Mouse (Mus musculus) ES-Bruce4 (cell line): Measurements from ENCODE around the gene Mgat3. TPM values are rescaled to one million over a fixed set of nuclear protein-coding genes. Genes with fewer than 3 reads are reported as not detected.

Source experiments
- H3K27ac ChIP-seq: 2 replicates; pipeline ENCODE4 v1.5.1; 2012; ENCODE audit warnings: low read length, inconsistent platforms; ENCODE audit not compliant: insufficient read depth
- H3K27me3 ChIP-seq: 2 replicates; pipeline ENCODE4 v1.6.1; 2012; ENCODE audit warnings: mild to moderate bottlenecking, low read length, inconsistent platforms; ENCODE audit not compliant: control insufficient read depth, poor library complexity, insufficient read depth, severe bottlenecking
- H3K36me3 ChIP-seq: 2 replicates; pipeline ENCODE4 v1.6.1; 2012; ENCODE audit warnings: inconsistent platforms, mild to moderate bottlenecking, low read length, moderate library complexity; ENCODE audit not compliant: control insufficient read depth, poor library complexity, insufficient read depth, severe bottlenecking
- H3K4me1 ChIP-seq: one replicate; pipeline ENCODE4 v1.8.1; 2011; ENCODE audit warnings: low read length; ENCODE audit not compliant: control insufficient read depth, insufficient read depth
- H3K4me3 ChIP-seq: 2 replicates; pipeline ENCODE4 v1.5.1; 2011; ENCODE audit warnings: low read depth, mild to moderate bottlenecking, low read length
- H3K9ac ChIP-seq: 2 replicates; pipeline ENCODE4 v1.6.1; 2012; ENCODE audit warnings: low read depth, mild to moderate bottlenecking, inconsistent platforms; ENCODE audit not compliant: poor library complexity, severe bottlenecking
- H3K9me3 ChIP-seq: replicated peaks from 2 replicates; pipeline ENCODE4 v1.6.1; 2012; ENCODE audit warnings: mild to moderate bottlenecking, low read length, inconsistent platforms; ENCODE audit not compliant: control insufficient read depth, poor library complexity, insufficient read depth, severe bottlenecking
- CTCF ChIP-seq: IDR thresholded peaks from one replicate; pipeline ENCODE4 v1.8.1; 2011; ENCODE audit warnings: low read depth, low read length
- EP300 ChIP-seq: IDR thresholded peaks from 2 replicates; pipeline ENCODE4 v1.6.1; 2011; ENCODE audit warnings: low read depth, low read length; ENCODE audit not compliant: insufficient read depth
- POLR2A ChIP-seq: IDR thresholded peaks from one replicate; pipeline ENCODE4 v1.8.1; 2011; ENCODE audit warnings: low read length; ENCODE audit not compliant: insufficient read depth
- polyA plus RNA-seq: library from polyadenylated mRNA; stranded (reverse); fragments of >200 nt; gene quantifications from 2 replicates; pipeline ENCODE4 v1.2.4, GENCODE M21; 2011; ENCODE audit warnings: low read depth; ENCODE audit not compliant: missing spikeins, insufficient read depth, insufficient read length

The Mgat3 gene
- polyA plus RNA-seq, 1 experiment: 6.2 TPM

- Histone ChIP-seq H3K4me3 (peak within 1 kb of the TSS; percentile 82), H3K4me1 (no peaks in the 10 kb centered on the region), H3K36me3 (peaks cover 6% of the 10 kb centered on the region), H3K9me3 (no peaks in the 10 kb centered on the region), H3K27me3 (no peaks in the 10 kb centered on the region), H3K27ac (peak within 1 kb of the TSS; percentile 49), H3K9ac (peak within 1 kb of the TSS; percentile 88)
- no peak for TF ChIP-seq CTCF
- TF ChIP-seq EP300: 0 out of 2 replicates have a peak, but pooled peaks have one; percentile 13
- TF ChIP-seq POLR2A: no peak
Measured at GRCm38 (mm10) chr15:80263610-80264575, 90.4 kb downstream of the Mgat3 start, which contains the start of gene Rps19bp1. Rps19bp1 (minus strand) TSS chr15:80264315.

Other genes with a start within 250 kb of the Mgat3 start
- 111 and 112 TPM in 2 replicates for gene Cbx7, start 202.6 kb upstream of the Mgat3 start, polyA plus RNA-seq
- 16.8 and 17.1 TPM in 2 replicates for gene Pdgfb, start 158.7 kb upstream of the Mgat3 start, polyA plus RNA-seq
- gene Syngr1, start 82.4 kb upstream of the Mgat3 start, polyA plus RNA-seq: 30.7 and 32.3 TPM in 2 replicates
- 2,815 and 3,044 TPM in 2 replicates for gene Rpl3, start 81.9 kb upstream of the Mgat3 start, polyA plus RNA-seq
- 13.5 and 15.6 TPM in 2 replicates for gene Tab1, start 40.6 kb upstream of the Mgat3 start, polyA plus RNA-seq
- gene Mief1, start 60.3 kb downstream of the Mgat3 start, polyA plus RNA-seq: 35.7 and 38.4 TPM in 2 replicates
- not detected in 2 replicates for gene AC140267.1, start 62.1 kb downstream of the Mgat3 start, polyA plus RNA-seq
- 193 and 198 TPM in 2 replicates for gene Atf4, start 81.5 kb downstream of the Mgat3 start, polyA plus RNA-seq
- 28.1 and 33.2 TPM in 2 replicates for gene Rps19bp1, start 90.6 kb downstream of the Mgat3 start, polyA plus RNA-seq
- not detected in 2 replicates for gene Cacna1i, start 113.5 kb downstream of the Mgat3 start, polyA plus RNA-seq